Mouse (Mus musculus) B cell, adult 2 months (primary cell): ENCODE measurements around the gene Cartpt.
A peak's percentile ranks its signal among the peaks of the same experiment; 100 is the strongest.
"Not testable (repeated sequence)": the region's sequence is repeated elsewhere in the genome, so short reads cannot be mapped to it uniquely, and the experiment has no call there.

Experiments
- DNase-seq, 2 experiments: peaks; one replicate each; pipeline ENCODE4 v3.0.0; 2022

The Cartpt gene

DNA sequence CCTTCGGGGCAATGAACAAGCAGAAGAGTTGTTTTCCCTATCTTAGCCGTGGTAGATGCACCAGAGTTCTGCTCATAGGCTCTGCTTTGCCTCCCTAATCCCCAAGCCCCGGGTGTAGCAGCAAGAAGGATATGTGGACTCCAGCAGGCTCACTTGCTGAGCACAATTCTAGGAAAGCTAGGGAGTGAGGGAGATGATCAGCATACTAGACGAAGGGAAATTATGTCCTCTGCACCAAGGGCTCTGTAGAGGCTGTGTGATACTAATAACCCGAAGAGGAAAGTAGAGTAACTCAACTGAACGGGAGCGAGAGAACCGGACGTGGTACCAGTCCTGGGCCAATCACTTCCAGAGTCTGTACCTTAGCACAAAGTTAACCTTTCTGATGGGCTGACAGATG is at the start of gene Cartpt:
Cartpt (minus strand) TSS at position 127 of the 400 bp plus-strand sequence.
- DNase-seq = no peak

DNA sequence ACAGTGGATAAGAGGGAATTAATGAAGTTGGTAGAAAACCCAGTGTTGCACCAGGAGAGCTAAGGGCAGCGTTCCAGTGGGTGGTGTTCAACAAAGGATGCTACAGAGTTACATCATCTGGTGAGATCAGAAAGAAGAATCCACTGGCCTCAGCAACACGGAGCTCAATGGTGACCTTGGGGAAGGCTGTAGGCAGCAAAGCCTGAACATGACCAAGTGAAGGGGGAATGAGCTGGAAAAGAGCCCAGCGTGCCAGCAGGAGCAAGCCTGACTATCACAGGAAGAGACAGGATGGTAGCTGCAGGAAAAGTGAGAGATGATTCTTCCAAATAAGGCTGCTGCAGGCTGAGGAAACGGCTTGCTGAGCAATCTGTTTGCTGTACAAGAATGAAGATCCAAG is 46.5 kb upstream of the Cartpt start:
- no peak for DNase-seq

DNA sequence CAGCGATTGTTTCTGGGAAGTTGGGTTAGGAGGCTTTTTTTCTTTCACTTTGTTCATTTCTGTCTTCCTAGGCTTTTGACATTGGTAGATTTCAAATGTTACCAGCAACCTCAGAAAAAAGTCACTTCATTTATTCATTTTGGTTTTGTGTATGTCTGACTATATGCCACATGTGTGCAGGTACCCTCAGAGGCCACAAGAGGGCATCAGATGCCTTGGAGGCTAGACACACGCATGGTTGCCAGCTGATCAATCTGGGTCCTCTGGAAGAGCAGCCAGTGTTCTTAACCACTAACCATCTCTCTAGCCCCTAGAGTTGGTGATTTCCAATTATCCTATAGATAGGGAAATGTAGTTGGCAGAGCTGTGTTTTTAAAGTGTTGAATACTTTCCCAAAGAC is 42.6 kb upstream of the Cartpt start:
- DNase-seq = peak in 1 of 2 experiments; percentile 3

DNA sequence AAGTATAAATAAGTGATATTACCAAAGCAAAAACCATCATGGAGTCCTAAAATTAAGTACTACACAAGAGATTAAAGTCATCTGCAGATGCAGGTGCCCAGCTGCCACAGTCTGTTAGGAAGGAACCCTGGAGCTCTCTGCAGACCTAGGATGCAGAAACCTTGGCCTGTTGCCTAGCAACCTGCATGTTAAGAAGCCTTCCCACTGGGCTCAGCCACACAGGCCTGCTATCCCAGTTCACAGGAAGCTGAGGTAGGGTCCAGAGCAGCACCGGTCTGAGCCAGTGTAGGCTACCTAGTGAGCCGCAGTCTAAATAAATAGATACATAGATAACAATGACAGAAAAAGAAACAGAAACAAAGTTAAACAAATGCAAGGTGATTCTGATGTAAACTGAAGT is 39.7 kb upstream of the Cartpt start:
- DNase-seq = no peak

DNA sequence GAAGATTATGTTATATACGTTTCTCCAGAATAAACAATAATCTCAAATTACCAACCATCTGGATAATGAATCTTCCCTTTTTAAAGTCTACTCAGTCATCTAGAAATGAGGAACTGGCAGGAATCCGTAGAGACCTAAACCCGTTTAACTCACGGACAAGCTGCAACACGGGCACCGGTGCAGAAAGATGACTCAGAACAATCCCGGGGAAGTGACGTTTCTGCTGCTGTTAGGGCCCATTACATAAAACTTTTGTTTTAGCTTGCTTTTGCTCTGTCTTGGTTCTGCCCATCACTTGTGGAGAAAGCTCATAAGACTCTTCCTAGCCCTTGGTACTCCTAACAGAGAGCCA is 38.4 kb upstream of the Cartpt start:
- peak; percentile 37 to 50 for DNase-seq

DNA sequence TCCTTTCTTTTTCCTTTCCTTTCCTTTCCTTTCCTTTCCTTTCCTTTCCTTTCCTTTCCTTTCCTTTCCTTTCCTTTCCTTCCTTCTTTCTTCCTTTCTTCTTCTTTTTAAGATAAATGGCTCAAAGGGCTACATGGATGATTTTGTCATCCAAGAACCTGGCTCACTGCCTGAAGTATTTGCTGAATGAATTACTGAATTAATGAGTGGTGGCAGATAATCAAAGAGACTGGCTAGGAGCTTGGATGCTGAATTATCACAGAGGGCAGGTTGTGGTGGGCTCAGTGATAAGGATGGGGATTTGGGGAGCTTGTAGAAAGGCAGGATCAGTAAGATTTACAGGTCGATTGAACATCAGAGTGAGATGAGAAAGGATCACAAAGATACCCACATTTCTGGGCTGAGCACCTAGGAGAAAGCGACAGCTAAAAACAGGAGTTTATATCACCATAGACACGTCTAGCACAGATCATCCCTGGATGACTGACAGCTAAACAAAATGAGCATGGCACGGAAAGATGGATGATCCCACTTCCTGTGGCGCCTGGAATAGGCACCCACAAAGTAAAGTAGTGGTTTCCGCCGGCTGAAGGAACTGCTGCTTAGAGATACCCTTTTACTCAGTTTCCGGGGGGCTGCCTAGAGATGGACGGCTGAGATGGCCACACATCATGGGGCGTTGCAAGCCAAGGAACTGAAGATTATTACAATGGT is 37.9 kb upstream of the Cartpt start:
- DNase-seq = no peak

DNA sequence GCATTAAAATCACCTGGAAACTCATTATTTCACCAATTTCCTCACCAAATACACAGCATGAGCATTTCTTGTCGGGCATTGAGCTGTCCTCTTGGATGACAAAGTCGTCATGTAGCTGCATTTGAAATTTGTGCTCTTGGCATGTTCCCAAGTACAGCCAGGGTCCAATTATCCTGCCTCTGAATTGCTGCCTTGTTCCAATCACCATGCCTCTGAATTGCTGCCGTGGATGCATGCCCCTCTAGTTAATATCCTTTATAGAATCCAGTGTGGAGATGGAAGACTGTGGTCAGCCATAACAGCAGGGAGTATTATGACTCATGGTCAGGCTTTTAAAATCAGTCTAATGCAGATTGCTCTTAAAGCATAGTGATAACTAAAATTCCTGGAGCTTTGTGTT is 36.9 kb upstream of the Cartpt start:
- no peak for DNase-seq

DNA sequence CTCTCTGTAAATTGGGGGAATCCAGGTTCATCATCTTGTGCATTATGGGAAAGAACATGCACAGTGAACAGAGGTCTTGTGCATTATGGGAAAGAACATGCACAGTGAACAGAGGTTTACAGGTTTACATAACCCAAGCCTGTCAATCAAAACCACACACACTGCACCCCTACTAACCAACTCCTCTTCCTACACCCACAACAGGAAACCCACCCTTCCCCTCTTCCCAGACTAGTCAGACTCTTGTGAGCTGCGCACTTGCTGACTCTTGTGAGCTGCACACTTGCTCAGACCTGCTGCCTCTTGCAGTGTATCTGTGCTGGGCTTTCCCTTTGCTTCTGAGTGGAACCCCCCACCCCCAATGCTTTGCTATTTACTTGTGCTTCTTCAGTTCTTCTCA is 31.5 kb upstream of the Cartpt start:
- DNase-seq = peak in 1 of 2 experiments; percentile 1

DNA sequence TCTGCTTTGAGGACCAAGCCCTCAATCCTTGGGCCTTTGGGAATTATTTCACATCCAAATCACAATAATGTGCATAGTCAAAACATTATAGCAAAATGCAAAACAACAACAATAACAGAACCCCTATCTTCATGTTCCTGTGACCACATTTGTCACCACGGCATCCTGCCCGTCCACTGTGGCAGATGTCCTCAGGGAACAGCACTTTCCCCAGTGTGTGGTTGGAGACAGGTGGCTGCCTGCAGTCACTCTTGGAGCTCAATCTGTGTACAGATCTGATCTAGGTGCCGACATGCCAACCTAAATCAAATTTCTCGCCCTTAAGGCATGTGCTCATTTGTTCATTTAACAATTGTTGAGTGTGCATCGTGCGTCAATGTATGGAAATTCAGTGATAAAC is 30.6 kb upstream of the Cartpt start:
- DNase-seq = no peak

DNA sequence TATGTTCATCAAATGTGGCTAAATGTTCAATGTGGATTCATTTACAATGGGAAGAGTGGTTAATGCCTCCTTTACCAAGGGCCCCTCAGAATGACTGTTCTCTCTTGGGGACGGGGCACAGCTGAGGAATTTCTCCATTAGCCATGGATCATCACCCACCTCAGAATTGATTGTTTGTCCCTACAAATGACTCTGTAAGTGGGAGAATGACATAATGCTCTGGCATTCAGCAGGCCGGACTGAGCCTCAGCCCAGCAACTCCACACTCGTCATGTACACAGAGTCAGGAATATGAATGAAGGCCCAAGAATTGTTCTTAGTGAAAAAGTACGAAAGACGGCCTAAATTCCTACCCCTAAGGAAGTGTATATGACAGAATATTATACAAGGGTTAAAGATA is 25.4 kb upstream of the Cartpt start:
- no peak for DNase-seq

DNA sequence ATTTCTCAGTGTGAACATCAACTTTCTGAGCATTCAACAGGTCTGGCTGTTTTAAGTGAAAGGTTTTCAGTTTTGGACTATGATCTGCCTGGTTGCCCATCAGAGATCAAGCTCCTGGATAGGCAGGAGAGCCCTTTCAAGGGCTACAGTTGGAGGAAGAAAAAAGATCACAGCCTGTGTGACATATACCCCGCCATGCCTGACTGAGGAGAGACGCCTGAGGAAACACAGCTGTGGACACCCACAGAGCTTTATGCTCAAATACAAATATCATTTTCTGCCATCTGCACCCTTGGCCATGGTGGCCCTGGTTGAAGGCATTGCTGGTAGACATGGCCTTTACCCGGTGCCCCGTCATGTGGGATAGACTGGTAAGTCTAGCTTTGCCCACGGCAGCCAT is 14.7 kb upstream of the Cartpt start:
- no peak for DNase-seq

DNA sequence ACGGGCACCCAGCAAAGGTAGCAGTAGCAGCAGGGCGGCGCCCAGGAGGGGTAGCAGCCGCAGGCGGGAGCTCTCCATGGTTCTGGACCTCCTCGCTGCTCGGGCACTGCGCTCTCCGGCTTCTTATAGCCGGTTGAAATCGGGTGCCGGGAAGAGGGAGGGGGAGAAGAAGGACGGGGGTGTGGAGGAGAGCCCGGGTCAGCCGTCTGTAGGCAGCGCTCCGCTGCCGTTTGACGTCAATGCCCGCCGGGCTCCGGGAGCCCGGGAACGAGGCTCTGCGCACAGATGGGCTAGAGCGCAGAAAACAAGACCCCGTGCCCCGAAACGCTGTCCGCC is 366 bp downstream of the Cartpt start:
- DNase-seq = peak; percentile 54 to 61

DNA sequence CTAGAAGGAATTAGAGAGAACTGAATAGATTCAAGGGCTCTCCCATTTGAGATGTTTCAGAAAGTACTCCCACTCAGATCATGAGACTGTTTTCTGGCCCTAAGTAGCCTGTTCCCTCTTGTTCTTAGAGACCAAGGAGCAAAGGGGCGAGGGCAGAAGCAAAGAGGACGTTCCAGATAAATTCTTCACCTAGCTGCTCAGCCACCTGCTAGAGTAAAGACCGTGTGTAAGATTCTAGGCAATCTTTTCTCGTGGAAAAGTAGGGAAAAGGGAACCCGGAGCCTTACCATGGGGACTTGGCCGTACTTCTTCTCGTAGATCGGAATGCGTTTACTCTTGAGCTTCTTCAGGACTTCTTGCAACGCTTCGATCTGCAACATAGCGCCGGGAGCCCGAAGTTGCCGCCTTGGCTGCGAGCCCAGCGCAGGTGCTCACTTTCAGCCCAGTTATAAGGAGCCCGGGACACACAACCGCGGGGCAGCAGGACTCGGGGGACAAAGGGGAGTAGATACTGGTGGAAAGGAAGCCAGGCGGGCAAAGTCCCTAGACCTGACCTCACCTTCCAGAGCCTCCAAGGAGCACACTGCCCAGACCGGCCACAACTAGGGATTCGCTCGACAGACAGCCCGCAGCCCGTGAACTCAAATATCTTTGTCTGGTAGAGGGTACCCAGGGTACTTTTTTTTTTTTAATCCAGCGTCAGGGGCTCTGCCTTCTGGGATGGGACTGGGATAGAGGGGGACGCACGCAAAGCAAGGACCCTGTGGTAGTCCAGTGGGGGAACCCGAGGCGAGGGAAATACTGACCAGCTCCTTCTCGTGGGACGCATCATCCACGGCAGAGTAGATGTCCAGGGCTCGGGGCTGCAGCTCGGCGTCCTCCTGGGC is 978 bp downstream of the Cartpt start:
- no peak for DNase-seq

DNA sequence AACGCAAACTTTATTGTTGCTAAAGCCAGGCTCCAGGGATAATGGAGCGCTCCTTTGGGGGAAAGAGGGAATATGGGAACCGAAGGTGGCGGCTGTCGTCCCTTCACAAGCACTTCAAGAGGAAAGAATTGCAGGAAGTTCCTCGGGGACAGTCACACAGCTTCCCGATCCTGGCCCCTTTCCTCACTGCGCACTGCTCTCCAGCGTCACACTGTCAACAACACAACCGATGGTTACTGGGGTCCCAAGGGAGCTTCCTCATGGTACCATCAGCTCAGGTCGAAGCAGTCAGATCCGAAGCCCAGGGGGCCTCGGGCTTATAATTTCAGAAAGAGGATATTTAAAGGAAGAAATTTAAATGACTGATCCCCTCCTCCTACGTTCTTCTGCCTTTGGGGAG is 2.1 kb downstream of the Cartpt start:
- DNase-seq = no peak

DNA sequence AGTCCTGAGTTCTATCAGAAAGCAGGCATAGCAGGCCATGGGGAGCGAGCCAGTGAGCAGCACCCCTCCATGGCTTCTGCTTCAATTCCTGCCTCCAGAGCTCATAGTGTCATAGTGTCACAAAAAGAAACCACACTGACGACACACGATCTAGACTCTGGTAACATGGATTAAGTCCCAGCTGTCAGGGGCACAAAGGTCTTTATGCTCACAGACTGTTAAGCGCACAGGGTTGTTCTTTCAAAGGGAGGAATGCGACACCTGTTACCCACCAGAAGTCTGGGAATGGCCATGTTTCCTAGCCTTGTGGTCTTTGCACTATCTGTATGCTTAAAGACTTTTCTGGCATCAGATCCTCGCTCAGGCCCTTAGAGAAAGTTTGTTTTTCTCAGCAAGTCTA is 15.3 kb downstream of the Cartpt start:
- DNase-seq = no peak

DNA sequence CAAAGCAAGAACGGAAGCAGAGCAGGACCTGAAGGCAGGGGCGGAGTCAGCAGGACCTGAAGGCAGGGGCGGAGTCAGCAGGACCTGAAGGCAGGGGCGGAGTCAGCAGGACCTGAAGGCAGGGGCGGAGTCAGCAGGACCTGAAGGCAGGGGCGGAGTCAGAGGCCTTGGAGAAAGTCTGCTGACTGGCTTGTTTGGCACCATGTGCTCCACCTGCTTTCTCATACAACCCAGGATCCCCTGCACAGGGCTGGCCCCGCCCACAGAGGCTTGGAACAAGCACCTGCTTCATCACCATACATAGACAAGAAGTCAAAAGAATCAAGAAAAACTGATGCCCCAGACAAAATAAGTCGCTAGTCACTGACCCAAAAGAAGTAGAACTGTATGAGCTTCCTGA is 19.1 kb downstream of the Cartpt start:
- DNase-seq = not testable (repeated sequence)

DNA sequence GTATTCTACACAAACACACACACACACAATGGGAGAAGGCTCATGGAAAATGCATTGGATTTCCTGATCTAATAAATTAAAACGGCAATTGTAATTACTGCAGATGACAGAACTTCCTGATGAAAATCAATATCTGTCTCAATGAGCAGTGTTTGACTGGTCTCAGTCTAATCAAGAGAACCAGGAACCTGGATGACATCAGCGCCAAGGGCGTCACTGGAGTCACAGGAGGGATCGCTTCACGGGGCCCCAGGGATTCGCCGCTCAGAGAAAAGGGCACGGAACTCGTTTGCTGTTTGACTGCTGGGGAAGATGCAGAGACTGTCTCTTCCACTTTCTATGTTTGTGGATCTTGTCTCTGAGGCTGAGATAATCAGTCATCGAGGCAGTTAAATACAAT is 21.2 kb downstream of the Cartpt start:
- no peak for DNase-seq

DNA sequence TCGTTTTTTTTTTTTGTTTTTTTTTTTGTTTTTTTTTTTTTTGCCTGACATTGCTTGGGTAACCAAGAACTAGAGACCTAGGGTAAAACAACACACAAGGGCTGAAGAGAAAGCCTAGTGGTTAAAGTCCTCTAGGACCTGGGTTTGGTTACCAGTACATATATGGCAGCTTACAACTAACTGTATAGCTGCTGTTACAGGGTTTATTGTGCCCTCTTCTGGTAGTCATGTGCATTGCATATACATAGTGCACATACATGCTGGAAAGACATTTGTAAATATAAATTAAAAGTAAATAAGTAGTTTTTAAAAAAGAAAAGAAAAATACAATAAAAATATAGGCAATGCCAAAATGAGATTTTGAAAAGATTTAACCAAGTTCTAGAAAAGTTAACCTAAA is 28.8 kb downstream of the Cartpt start:
- DNase-seq = no peak

DNA sequence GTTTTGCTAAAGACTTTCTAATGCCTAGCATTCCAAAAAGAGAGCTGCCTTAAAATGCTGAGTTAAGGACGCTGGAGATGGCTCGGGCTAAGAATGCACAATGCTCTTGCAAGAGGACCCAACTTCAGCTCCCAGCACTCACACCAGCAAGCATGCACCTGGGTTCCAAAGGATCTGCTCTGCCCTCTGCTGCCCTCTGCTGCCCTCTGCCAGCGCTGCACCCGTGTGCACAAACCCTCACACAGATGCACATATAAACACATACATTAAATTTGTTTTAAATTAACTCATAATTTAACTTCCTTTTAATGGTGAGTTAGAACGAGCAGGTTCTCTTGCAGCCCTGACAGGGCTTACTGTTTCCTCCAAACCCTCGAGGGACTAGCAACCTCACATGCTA is 32.5 kb downstream of the Cartpt start:
- no peak for DNase-seq

DNA sequence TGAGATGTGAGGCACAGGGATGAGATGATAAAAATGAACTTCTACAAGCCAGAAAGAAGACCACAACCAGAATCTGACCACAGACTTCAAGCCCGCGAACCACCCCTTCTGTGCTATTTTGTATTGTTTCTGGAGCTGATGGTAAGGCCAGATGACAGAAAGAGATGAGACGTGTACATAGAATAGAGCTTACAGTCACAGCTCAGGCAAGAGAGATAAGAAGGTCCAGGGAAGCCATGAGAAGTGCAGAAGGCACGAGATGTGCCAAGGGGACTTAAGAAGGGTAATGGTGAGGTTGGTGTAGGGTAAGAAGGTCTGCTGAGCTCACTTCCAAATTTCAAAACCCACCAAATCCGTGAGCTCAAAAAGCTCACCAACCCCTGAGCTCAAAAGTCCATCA is 36.6 kb downstream of the Cartpt start:
- DNase-seq = no peak

DNA sequence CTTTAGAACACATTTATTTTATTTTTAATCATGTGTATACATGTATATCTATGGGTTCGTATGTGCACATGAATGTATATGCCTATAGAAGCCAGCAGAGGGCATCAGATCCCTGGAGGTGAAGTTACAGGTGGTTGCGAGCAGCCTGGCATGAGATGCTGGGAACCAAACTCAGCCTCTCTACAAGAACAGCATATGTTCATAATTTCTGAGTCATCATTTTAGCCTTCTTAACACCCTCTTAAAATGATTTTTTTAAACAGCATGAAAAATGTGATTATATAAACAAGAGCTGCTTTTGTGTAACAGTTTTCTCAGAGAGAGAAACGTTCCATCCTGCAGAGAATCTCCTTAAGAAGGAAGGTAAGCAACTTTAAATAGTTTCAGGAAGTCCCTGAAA is 40.2 kb downstream of the Cartpt start:
- DNase-seq = no peak

DNA sequence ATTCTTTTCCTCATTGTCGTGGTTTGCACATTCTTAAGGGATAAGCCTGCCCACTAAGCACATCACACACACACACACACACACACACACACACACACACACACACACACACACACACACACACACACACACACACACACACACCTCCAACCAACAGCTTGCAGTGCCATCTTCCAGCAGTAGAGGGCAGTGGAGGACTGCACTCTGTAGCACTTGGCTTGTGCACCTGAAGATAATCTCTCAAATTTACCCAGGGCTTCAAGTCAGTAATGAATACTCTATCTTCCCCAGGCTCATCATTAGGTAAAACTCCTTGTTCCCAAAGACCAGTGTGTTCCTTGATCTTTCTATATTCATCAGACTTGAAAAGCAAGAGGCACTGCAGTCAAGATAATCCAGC is 41.8 kb downstream of the Cartpt start:
- peak; percentile 69 to 71 for DNase-seq

DNA sequence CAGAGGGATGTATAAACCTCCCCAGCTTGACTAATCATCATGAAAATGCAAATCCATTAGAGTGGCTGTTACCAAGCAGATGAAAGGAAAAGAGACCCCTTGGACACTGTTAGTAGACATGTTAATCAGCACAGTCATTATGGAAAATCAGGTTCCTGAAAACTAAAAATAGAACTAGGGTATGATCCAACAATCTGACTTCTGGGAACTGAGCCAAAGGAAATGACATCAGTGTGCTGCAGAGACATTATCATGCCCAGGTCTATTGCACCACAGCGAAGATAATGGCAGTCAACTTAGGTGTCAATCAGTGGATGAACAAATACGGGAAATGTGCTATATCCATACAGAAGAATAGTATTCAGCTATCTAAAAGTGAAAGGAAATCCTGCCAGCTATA is 43.0 kb downstream of the Cartpt start:
- DNase-seq = no peak

DNA sequence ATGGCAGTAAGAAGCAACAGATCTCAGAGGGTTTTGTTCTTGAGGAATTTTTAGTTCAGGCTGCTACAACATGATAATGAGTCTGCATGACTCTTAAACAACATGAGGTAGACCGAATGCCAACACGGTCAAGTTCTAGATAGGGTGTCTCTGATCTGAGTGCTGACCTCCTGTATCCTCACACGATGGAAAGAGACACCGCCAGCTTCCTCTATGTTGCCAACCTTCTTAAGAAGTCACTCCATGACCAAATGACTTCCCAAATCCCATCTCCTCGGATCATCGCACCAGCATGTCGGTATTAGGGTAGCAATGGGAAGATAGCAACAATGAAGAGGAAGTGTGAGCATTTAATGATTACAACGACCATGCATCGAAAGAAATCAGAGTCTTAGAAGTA is 43.6 kb downstream of the Cartpt start:
- no peak for DNase-seq

DNA sequence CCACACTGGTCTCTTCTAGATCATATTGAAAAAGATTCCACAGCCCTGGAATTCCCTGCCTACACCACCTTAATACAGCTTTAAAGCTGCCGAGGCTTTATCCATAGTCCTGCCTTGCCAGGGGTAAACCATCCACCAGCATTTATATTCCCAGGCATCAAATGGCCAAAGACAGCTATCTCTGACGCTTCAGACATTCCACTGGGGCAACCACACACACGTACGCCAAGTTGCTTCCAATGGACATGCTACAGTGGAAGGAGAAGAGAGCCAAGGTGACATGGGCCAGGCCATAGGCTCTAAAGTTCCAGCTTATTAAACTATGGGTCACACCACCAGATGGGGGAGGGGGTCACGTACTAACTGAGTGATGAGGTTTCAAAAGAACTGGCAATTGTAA is 45.7 kb downstream of the Cartpt start:
- DNase-seq = no peak
